Mouse (Mus musculus) intestine, embryonic 14.5 days (tissue): ENCODE measurements around the gene Ylpm1. TPM values are rescaled to one million over a fixed set of nuclear protein-coding genes. Genes with fewer than 3 reads are reported as not detected.

Source experiments
- ATAC-seq: fragments of 200-750 bp; cut with Nextera tagmentation; replicated peaks from 2 replicates; pipeline ENCODE4 v1.8.0; 2017; ENCODE audit warnings: low read depth, moderate number of reproducible peaks, moderate TSS enrichment, moderate library complexity; ENCODE audit not compliant: low FRiP score, low TSS enrichment
- DNase-seq: peaks from one replicate; pipeline ENCODE4 v3.0.0-alpha.2; 2018; ENCODE audit warnings: low spot score
- H3K27ac ChIP-seq: fragments of 300-500 bp; sonication (generic); 2 replicates; pipeline ENCODE4 v1.5.1; 2014; ENCODE audit warnings: low read depth, mild to moderate bottlenecking, control low read depth
- H3K27me3 ChIP-seq: fragments of 300-500 bp; sonication (generic); replicated peaks from 2 replicates; pipeline ENCODE4 v1.6.1; 2014; ENCODE audit warnings: low read length, control low read depth; ENCODE audit not compliant: control insufficient read depth, insufficient read depth
- H3K36me3 ChIP-seq: fragments of 300-500 bp; sonication (generic); 2 replicates; pipeline ENCODE4 v1.6.1; 2014; ENCODE audit warnings: low read length, control low read depth; ENCODE audit not compliant: control insufficient read depth, insufficient read depth
- H3K4me1 ChIP-seq: fragments of 300-500 bp; sonication (generic); replicated peaks from 2 replicates; pipeline ENCODE4 v1.6.1; 2014; ENCODE audit warnings: low read length, control low read depth, mixed read lengths; ENCODE audit not compliant: control insufficient read depth, insufficient read depth
- H3K4me2 ChIP-seq: fragments of 300-500 bp; sonication (generic); 2 replicates; pipeline ENCODE4 v1.6.1; 2014; ENCODE audit warnings: low read length
- H3K4me3 ChIP-seq: fragments of 300-500 bp; sonication (generic); 2 replicates; pipeline ENCODE4 v1.5.1; 2014; ENCODE audit warnings: low read depth, low read length, control low read depth, mixed read lengths
- H3K9ac ChIP-seq: fragments of 300-500 bp; sonication (generic); 2 replicates; pipeline ENCODE4 v1.6.1; 2014; ENCODE audit warnings: mild to moderate bottlenecking, low read length
- H3K9me3 ChIP-seq: fragments of 300-500 bp; sonication (generic); 2 replicates; pipeline ENCODE4 v1.6.1; 2016; ENCODE audit warnings: low read length, control low read depth; ENCODE audit not compliant: control insufficient read depth
- WGBS: fragments of 180-500 bp; shearing (Covaris S2); extraction: QIAGEN DNeasy Blood & Tissue Kit; methylation state at CpG from one replicate; pipeline ENCODE4 v1.1.7; 2014; 5-methylcytosine and 5-hydroxymethylcytosine counted together
- polyA plus RNA-seq: library from polyadenylated mRNA; unstranded; fragments of >200 nt; fragmentation: Nextera tagmentation; extraction: Ambion mirVana; gene quantifications from 2 replicates; pipeline ENCODE4 v1.2.1, GENCODE M21; 2014

The Ylpm1 gene
- polyA plus RNA-seq, 1 experiment from 2014 or later, result 40.8 TPM

- H3K36me3 ChIP-seq, result peaks cover 2% of the 10 kb centered on the region; the same call in 1 of the 2 replicates
- peak overlapping the region; percentile 73 for H3K27ac ChIP-seq
- ATAC-seq, result peak; percentile 77
- peak overlapping the region; percentile 96 for H3K9ac ChIP-seq
- peak overlapping the region; percentile 70 for H3K4me2 ChIP-seq
- H3K27me3 ChIP-seq, result no peaks in the 10 kb centered on the region
- WGBS, result under 1% methylated on average over 43 of the region's 44 CpGs
- DNase-seq, result peak; percentile 73
- peaks cover 16% of the 10 kb centered on the region for H3K4me1 ChIP-seq
- peak overlapping the region; percentile 92 for H3K4me3 ChIP-seq
- H3K9me3 ChIP-seq, result no peaks in the 10 kb centered on the region; the same call in 1 of the 2 replicates
Observed at GRCm38 (mm10) chr12:84996501-84997398, 629 bp downstream of the Ylpm1 start.

- ATAC-seq (no peak), DNase-seq (no peak)
- Histone ChIP-seq H3K9me3 (no peaks in the 10 kb centered on the region), H3K27me3 (no peaks in the 10 kb centered on the region), H3K9ac (no peak overlapping the region), H3K4me1 (peaks cover 16% of the 10 kb centered on the region), H3K4me3 (peak overlapping the region; percentile 92; the same call in 1 of the 2 replicates), H3K4me2 (peak overlapping the region; percentile 70), H3K36me3 (peaks cover 5% of the 10 kb centered on the region; the same call in 1 of the 2 replicates), H3K27ac (no peak overlapping the region)
Observed at GRCm38 (mm10) chr12:84999053-84999452, 2.9 kb downstream of the Ylpm1 start.

GRCm38 (mm10) chr12:85006206-85006605 is 10.1 kb downstream of the Ylpm1 start:
- 97% methylated on average over 1 of the region's 1 CpGs for WGBS
- H3K9me3 ChIP-seq, result no peaks in the 10 kb centered on the region
- ATAC-seq, result no peak

GRCm38 (mm10) chr12:85007021-85007420 is 10.9 kb downstream of the Ylpm1 start:
- Histone ChIP-seq H3K9ac (no peak overlapping the region), H3K4me2 (no peak overlapping the region), H3K9me3 (no peaks in the 10 kb centered on the region), H3K36me3 (peaks cover 1% of the 10 kb centered on the region; the same call in 1 of the 2 replicates), H3K4me1 (no peaks in the 10 kb centered on the region), H3K27ac (no peak overlapping the region), H3K27me3 (no peaks in the 10 kb centered on the region), H3K4me3 (no peak overlapping the region)
- ATAC-seq (no peak), DNase-seq (no peak)

More at GRCm38 (mm10) chr12:85006206-85006605, 10.1 kb downstream of the Ylpm1 start:
- Histone ChIP-seq H3K27me3 (no peaks in the 10 kb centered on the region), H3K4me3 (no peak overlapping the region), H3K36me3 (peaks cover 5% of the 10 kb centered on the region; the same call in 1 of the 2 replicates), H3K9ac (no peak overlapping the region), H3K4me2 (no peak overlapping the region), H3K27ac (no peak overlapping the region), H3K4me1 (no peaks in the 10 kb centered on the region)
- no peak for DNase-seq

- 66% methylated on average over 1 of the region's 1 CpGs for WGBS
- no peak for ATAC-seq
Observed at GRCm38 (mm10) chr12:85009776-85010175, 13.7 kb downstream of the Ylpm1 start.

GRCm38 (mm10) chr12:85010541-85010940 is 14.4 kb downstream of the Ylpm1 start:
- Histone ChIP-seq H3K4me1 (no peaks in the 10 kb centered on the region), H3K9me3 (no peaks in the 10 kb centered on the region), H3K27ac (no peak overlapping the region), H3K36me3 (peaks cover 31% of the 10 kb centered on the region), H3K27me3 (no peaks in the 10 kb centered on the region), H3K4me2 (no peak overlapping the region), H3K9ac (no peak overlapping the region), H3K4me3 (no peak overlapping the region)
- ATAC-seq (no peak), DNase-seq (no peak)
- WGBS, result 90% methylated on average over 2 of the region's 2 CpGs

More at GRCm38 (mm10) chr12:85009776-85010175, 13.7 kb downstream of the Ylpm1 start:
- Histone ChIP-seq H3K9ac (no peak overlapping the region), H3K27me3 (no peaks in the 10 kb centered on the region), H3K27ac (no peak overlapping the region), H3K36me3 (peaks cover 23% of the 10 kb centered on the region), H3K4me2 (no peak overlapping the region), H3K4me1 (no peaks in the 10 kb centered on the region), H3K9me3 (no peaks in the 10 kb centered on the region), H3K4me3 (no peak overlapping the region)
- no peak for DNase-seq

GRCm38 (mm10) chr12:85012185-85012584 is 16.1 kb downstream of the Ylpm1 start:
- Histone ChIP-seq H3K27ac (no peak overlapping the region), H3K36me3 (peaks cover 40% of the 10 kb centered on the region), H3K9ac (no peak overlapping the region), H3K4me2 (no peak overlapping the region), H3K4me1 (no peaks in the 10 kb centered on the region), H3K9me3 (no peaks in the 10 kb centered on the region), H3K4me3 (no peak overlapping the region), H3K27me3 (no peaks in the 10 kb centered on the region)
- 89% methylated on average over 2 of the region's 2 CpGs for WGBS
- ATAC-seq (no peak), DNase-seq (no peak)

- Histone ChIP-seq H3K4me2 (no peak overlapping the region), H3K27ac (no peak overlapping the region), H3K9ac (no peak overlapping the region), H3K36me3 (peaks cover 26% of the 10 kb centered on the region; the same call in 1 of the 2 replicates), H3K9me3 (no peaks in the 10 kb centered on the region), H3K27me3 (no peaks in the 10 kb centered on the region), H3K4me1 (no peaks in the 10 kb centered on the region), H3K4me3 (no peak overlapping the region)
- DNase-seq (no peak), ATAC-seq (no peak)
- 92% methylated on average over 1 of the region's 1 CpGs for WGBS
Observed at GRCm38 (mm10) chr12:85022071-85022470, 25.9 kb downstream of the Ylpm1 start.
